Mouse (Mus musculus) adrenal gland, adult 2 months (tissue): ENCODE results near the gene Gpr107. TPM values are rescaled to one million over a fixed set of nuclear protein-coding genes. Genes with fewer than 3 reads are reported as not detected.

Source experiments
- DNase-seq: peaks from one replicate; pipeline ENCODE4 v3.0.0; 2021
- polyA plus RNA-seq: library from polyadenylated mRNA; depleted of rRNA; stranded (reverse); fragments of >200 nt; gene quantifications from 2 replicates; pipeline ENCODE4 v1.2.3, GENCODE M21; 2012
- total RNA-seq, 2 experiments: library from RNA; stranded (reverse); gene quantifications; 2 replicates each; pipeline ENCODE4 v1.2.3; 2021

The Gpr107 gene
- total and polyA plus RNA-seq, 3 experiments: 21.7 to 55.8 (median 54.9) TPM

DNA sequence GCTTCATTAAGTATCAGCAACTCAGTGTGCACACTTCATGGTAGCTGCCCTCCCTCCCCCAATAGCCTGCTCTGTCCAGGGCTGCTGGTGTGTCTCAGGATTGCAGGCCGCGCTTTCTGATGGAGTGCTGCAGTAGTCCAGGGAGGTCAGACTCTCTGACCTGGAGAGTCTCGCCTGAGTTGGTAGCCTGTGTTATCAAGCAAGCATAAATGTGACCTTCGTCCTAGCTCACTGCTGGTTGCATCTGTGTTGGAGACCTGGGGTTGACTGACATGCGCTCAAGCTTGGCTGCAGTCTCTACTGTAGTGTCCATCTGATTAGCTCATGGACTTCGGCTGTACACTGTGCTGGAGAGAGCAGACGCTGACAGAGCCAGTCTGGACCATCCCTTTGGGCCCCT is 49.7 kb downstream of the Gpr107 start:
- no peak for DNase-seq

- DNase-seq: no peak
Observed at GRCm38 (mm10) chr2:31202357-31202756, 50.2 kb downstream of the Gpr107 start.

DNA sequence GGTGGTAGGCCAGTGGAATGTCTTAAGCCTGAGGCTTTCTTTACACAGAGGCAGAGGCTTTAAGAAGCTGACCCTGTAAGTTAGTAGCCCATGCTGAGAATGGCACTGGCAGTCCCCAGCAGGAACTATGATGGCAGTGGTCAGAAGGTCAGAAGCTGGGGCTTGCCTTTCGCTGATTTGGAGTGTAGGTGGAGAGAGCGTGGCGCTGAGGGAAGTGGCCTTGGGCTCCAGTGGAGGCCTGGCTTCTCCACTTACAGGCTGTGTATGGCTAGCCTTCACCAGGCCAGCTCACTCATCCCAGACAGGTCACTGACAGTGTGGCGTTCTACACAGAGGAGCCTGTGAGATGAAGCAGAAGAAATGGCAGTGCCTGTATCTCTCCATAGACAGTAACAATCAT is 50.8 kb downstream of the Gpr107 start:
- peak; percentile 72 for DNase-seq

DNA sequence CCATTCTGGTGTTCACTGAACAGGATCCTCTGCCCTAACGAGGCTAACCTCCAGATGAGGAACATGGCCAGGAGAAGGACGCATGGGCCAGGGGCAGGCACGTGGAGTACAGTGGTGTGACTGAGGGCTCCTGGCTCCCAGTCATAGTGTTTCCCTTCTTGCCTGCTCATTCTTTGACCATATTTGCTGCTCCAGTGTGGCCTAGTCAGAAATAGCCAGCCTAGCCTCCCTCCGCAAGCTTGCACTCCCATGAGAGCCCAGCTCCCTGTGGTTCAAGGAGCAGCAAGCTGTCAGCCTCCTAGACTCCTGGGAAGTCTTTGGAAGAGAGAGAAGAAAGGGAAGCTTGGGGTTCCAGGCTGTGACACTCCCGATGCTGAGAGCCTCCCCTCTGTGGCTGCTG is 52.6 kb downstream of the Gpr107 start:
- no peak for DNase-seq

DNA sequence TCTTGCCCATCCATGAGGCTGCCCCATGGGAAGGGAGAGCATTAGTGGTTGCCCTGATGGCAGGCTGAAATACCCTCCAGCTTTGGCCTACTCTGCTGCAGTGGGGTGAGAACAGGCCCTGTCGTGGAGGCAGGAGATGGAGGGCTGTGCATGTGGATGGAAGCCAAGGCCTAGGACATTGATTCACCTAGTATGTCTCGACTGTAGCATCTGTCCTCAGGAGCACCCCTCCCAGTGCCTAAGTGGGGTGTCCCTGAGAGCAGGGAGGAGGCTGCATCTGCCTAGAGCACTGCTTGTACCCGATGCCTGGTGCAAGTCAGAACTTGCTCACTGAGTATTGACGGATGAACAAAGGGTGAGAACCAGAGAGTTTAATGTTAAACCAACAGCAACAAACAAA is 54.1 kb downstream of the Gpr107 start:
- peak; percentile 51 for DNase-seq

DNA sequence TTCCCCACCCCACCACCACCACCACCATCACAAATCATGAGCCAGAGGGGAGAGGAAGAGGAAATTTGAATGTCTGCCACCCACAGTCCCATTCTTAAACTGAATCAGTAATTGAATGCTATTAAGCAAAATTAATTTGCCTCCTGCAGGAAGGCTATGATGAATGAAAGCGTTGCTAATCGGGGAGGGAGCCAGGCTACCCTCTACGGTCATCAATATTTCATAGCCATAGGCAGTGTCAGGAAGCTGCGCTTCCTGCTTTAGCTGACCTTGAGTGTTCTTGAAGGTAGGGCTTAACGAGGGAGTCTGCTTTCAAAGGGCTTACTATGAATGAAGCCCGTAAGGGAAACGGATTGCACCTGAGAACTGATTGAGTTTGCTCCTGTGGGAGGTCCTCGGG is 54.8 kb downstream of the Gpr107 start:
- no peak for DNase-seq

DNA sequence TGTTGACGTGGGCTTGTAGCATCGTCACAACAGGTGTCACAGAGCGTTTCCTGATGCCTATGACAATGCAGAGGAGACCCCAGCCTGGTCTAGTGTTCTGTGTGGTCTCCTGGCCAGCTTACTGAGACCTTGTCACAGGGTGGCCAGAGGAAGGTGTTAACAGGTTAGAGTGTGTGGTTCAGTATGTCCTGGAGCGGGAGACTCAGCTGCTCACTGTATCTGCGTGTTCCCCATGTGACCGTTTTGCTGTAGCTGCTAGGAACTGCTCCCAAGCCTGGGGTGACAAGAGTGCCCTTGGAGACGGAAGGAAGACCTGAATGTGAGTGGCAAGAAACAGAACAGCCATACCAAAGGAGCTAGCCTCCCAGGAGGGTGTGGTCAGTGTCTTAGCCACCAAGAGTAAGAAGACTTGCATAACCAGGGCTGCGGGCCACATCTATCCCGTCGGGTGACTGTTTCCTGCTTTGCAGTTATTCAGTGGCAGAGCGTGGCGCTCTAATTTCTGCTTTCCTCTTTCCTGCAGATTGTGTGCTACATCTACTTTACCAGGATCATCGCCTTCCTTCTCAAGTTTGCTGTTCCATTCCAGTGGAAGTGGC is 56.5 kb downstream of the Gpr107 start:
- DNase-seq: no peak

DNA sequence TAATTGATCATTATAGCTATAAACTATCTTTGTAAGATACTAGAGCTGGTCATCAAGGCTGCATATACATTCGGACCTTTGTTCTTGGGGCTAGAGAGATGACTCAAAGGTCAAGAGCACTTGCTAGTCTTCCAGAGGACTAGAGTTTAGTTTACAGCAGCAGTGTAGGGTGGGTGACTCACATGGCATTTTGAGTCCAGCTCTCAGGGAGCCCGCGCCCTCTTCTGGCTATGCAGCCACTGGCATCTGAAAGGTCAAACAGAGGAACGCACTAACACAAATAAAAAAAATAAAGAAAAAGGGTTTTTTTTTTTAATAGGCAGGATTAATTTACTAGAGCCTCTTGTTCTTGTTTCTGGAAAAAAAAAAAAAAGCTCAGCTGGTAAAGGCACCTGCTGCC is 57.4 kb downstream of the Gpr107 start:
- peak; percentile 75 for DNase-seq

DNA sequence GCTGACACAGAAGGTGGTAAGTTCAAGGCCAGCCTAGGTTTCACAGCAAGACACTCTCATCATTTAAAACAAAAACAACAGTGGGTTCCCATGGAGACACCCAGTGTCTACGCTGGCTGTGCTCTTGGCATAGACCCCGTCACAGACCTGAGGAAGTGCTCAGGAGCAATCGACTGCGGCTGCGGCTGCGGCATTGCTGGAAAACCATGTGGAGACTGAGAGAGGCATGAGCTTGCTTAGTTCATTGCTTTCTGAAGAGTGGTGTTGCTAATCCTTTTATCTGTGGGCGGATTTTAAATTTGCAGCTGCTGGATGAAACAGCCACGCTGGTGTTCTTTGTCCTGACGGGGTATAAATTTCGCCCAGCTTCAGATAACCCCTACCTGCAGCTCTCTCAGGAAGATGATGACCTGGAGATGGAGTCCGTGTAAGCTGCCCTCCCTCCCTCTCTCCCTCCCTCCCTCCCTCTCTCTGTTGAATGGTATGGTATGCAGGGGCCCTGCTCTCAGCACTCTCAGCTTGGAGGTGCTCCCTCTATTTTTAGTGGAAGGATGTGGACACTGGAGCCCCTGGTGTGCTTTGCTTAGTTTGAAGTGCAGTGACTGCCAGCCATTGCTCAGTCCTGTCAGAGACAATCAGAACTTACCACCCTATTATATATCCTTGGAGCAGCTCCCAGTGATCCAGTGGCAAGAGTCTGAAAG is 58.2 kb downstream of the Gpr107 start:
- DNase-seq: no peak

DNA sequence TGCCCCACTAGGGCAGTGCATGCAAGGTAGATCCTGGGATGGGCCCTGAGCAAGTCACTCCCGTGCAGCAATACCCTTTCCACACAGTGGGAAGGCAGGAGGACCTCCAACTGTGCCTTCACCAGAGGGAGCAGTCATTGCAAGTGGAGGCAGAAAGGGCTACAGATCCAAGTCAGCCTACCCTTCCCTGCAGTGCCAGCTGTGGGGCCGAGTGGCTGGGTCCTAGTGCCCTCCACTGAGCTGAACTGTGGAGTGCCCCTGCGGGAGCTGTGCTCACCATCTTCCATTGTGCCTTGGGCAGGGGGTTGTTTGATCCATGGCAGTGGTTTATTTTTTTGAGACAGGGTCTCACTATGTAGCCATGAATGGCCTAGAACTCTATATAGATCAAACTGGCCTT is 59.1 kb downstream of the Gpr107 start:
- no peak for DNase-seq

GRCm38 (mm10) chr2:31214211-31214796 is 62.2 kb downstream of the Gpr107 start:
- DNase-seq: no peak

DNA sequence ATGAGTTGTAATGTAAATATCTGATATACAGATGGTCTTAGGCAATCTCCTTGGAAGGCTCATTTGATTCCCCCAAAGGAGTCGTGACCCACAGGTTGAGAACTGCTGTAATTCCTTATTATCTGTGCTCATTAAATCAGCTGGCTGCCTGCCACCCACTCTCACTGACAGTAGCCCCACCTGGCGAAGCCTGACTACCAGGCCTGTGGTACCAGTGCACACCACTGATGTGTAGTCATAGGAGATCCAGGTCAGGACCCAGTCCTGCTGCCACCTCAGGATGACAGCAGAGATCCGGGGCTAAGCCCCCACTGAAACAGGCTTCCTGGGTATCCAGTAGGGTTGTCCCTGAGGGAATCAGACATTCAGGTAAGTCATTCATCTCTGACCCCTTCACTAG is 66.5 kb downstream of the Gpr107 start:
- no peak for DNase-seq

- DNase-seq: no peak
Observed at GRCm38 (mm10) chr2:31219470-31219869, 67.4 kb downstream of the Gpr107 start.

GRCm38 (mm10) chr2:31220844-31221243 is 68.7 kb downstream of the Gpr107 start:
- DNase-seq: no peak

- no peak for DNase-seq
Observed at GRCm38 (mm10) chr2:31221582-31221981, 69.5 kb downstream of the Gpr107 start.

- DNase-seq: no peak
Observed at GRCm38 (mm10) chr2:31228768-31229311, 76.7 kb downstream of the Gpr107 start.

GRCm38 (mm10) chr2:31239203-31239696 is 87.1 kb downstream of the Gpr107 start:
- peak; percentile 34 for DNase-seq

- DNase-seq: no peak
Observed at GRCm38 (mm10) chr2:31239833-31240232, 87.7 kb downstream of the Gpr107 start.

DNA sequence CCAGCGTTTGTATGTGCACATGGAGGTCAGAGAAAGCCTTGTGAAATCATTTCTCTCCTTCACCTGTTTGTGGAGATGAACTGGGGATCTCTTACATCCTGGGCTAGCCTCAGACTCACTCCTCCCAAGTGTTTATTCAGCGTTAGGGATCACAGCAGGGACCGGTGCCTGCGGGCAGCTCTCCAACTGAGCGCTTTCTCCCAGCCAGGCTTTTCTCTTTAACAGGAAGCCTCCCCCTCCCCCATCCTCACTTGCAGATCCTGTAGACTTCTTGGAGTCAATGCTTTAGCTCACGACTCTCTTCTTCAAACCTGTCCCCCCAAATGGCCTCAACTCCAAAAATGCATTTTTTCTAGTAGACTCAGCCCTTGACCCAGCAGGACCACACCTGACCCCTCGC is 89.5 kb downstream of the Gpr107 start:
- DNase-seq: no peak

DNA sequence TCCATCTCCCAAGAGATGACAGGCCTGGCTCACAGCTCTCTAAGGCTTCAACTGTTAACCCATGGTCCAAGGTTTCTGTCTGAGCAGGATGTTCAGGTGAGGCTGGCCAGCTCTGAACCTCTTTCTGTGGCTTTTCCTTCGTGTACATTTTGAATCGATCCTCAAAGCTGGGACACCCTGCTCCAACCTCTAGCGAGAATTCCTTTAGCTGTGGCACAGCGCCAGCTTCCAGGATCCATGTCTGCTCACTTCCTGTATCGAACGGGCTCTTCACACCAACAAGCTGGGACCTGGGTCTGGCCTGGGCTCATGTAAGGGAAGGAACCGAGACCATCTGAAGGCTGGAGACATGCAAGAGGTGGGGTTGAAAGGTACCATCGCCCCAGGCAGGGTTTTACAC is 92.1 kb downstream of the Gpr107 start:
- DNase-seq: no peak

DNA sequence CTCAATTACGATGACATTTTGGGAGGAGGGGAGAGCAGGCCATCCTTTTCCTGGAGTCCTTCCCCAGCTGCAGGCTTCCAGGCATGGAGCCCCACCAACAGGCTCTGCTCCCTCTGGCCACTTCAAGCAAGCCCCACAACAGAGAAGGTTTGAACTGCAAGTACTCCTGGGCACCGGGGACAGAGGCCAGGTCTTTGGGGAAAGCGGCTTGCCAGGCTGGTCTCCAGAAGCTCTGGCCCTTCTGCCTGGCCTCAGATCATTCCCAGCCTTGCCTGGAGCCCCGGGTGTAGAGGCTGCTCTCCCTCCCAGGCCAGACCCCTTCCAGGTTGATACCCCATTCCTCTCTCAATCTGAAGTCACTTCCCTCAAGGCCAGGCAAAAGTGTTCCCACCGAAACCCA is 92.9 kb downstream of the Gpr107 start:
- DNase-seq: no peak

DNA sequence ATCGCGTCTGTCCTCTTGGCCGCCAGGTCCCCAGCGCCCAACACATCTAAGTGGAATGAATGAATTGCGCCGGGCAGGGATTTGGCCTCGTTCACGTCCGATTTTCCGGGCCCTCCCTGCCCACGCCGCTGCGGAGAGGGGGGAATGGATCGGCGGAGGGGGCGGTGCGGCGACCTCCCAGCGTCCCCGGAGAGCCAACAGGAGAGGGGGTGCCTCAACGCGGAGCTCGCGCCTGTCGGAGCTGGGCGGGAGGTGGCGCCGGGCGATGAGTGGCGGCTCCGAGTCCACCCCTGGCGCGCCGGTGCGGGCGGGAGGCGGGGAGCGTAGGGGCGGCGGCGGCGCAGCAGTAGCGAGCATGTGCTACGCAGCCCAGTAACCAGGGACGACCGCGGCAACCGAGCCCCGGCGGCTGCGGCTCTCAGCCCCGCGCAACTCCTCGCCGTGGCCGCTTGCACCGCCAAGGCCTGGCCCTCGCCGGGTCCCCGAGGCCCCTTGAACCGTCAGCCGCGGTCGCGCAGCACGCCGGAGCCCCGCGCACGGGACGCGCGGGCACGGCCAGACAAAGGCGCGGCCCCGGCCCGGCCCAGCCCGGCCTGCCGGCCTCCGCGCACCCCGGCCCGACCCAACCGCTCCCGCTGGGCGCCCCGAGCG is 93.5 kb downstream of the Gpr107 start, which contains the start of gene Ncs1:
Gene Ncs1 (plus strand): TSS at position 333 of the 651 bp plus-strand sequence.
- peak; percentile 89 for DNase-seq
